Mouse (Mus musculus) myocyte (in vitro differentiated cells): ENCODE results near the gene Mical3. TPM values are rescaled to one million over a fixed set of nuclear protein-coding genes. Genes with fewer than 3 reads are reported as not detected.

Experiments used
- H3K27me3 ChIP-seq: one replicate; pipeline ENCODE4 v1.6.1; 2011; ENCODE audit not compliant: control insufficient read depth, insufficient read depth, insufficient read length
- H3K36me3 ChIP-seq: one replicate; pipeline ENCODE4 v1.6.1; 2011; ENCODE audit not compliant: control insufficient read depth, insufficient read depth
- H3K4me2 ChIP-seq: one replicate; pipeline ENCODE4 v1.6.1; 2011; ENCODE audit warnings: low read depth, control low read depth
- H3K4me3 ChIP-seq: one replicate; pipeline ENCODE4 v1.5.1; 2011; ENCODE audit warnings: mild to moderate bottlenecking, control low read depth, moderate library complexity
- H3K79me2 ChIP-seq: one replicate; pipeline ENCODE4 v1.6.1; 2011; ENCODE audit not compliant: control insufficient read depth, insufficient read depth
- H3ac ChIP-seq: one replicate; pipeline ENCODE4 v1.6.1; 2011; ENCODE audit not compliant: control insufficient read depth, insufficient read length
- CEBPB ChIP-seq: IDR thresholded peaks from 2 replicates; pipeline ENCODE4 v1.6.1; 2011; ENCODE audit warnings: mild to moderate bottlenecking, moderate library complexity; ENCODE audit not compliant: poor library complexity, insufficient read depth, severe bottlenecking
- E2F4 ChIP-seq: IDR thresholded peaks from one replicate; pipeline ENCODE4 v1.6.1; 2011; ENCODE audit warnings: mild to moderate bottlenecking, control low read depth, moderate library complexity; ENCODE audit not compliant: insufficient read depth
- MAX ChIP-seq: IDR thresholded peaks from one replicate; pipeline ENCODE4 v1.6.1; 2011; ENCODE audit warnings: low read depth, mild to moderate bottlenecking, control low read depth
- MYOD1 ChIP-seq, 3 experiments: IDR thresholded peaks; one replicate each; pipeline ENCODE4 v1.6.1; 2011; ENCODE audit warnings: control low read depth in 2 of 3, low read depth in 2 of 3, mild to moderate bottlenecking in 2 of 3, moderate library complexity in 1 of 3; ENCODE audit not compliant: insufficient read length in 2 of 3, control insufficient read depth in 1 of 3
- MYOG ChIP-seq, 3 experiments: IDR thresholded peaks; one replicate each; pipeline ENCODE4 v1.6.1; 2011; ENCODE audit warnings: control low read depth in 2 of 3, low read depth in 2 of 3, mild to moderate bottlenecking in 2 of 3; ENCODE audit not compliant: insufficient read length in 2 of 3, control insufficient read depth in 1 of 3, insufficient read depth in 1 of 3
- POLR2A ChIP-seq: IDR thresholded peaks from one replicate; pipeline ENCODE4 v1.6.1; 2011; ENCODE audit warnings: low read depth, mild to moderate bottlenecking, control low read depth, moderate library complexity; ENCODE audit not compliant: insufficient read length
- POLR2AphosphoS2 ChIP-seq: IDR thresholded peaks from one replicate; pipeline ENCODE4 v1.6.1; 2011; ENCODE audit warnings: low read depth, control low read depth; ENCODE audit not compliant: insufficient read length
- REST ChIP-seq: IDR thresholded peaks from one replicate; pipeline ENCODE4 v1.6.1; 2011; ENCODE audit warnings: mild to moderate bottlenecking, control low read depth, moderate library complexity; ENCODE audit not compliant: insufficient read depth, insufficient read length
- SRF ChIP-seq: IDR thresholded peaks from one replicate; pipeline ENCODE4 v1.6.1; 2011; ENCODE audit warnings: low read depth; ENCODE audit not compliant: control insufficient read depth, insufficient read length
- TCF12 ChIP-seq: IDR thresholded peaks from one replicate; pipeline ENCODE4 v1.6.1; 2011; ENCODE audit warnings: mild to moderate bottlenecking, control low read depth; ENCODE audit not compliant: poor library complexity, insufficient read depth, severe bottlenecking
- TCF3 ChIP-seq: IDR thresholded peaks from one replicate; pipeline ENCODE4 v1.6.1; 2011; ENCODE audit warnings: low read depth, control low read depth; ENCODE audit not compliant: insufficient read length
- USF1 ChIP-seq: IDR thresholded peaks from one replicate; pipeline ENCODE4 v1.6.1; 2011; ENCODE audit warnings: low read depth, mild to moderate bottlenecking, control low read depth, moderate library complexity
- polyA plus RNA-seq: library from polyadenylated mRNA; unstranded; fragments of >200 nt; fragmentation: generic; extraction: Trizol; gene quantifications from one replicate; pipeline ENCODE4 v1.2.1, GENCODE M21; 2012; ENCODE audit warnings: missing spikeins

Mical3 gene
- polyA plus RNA-seq, 1 experiment: 17.7 TPM

DNA sequence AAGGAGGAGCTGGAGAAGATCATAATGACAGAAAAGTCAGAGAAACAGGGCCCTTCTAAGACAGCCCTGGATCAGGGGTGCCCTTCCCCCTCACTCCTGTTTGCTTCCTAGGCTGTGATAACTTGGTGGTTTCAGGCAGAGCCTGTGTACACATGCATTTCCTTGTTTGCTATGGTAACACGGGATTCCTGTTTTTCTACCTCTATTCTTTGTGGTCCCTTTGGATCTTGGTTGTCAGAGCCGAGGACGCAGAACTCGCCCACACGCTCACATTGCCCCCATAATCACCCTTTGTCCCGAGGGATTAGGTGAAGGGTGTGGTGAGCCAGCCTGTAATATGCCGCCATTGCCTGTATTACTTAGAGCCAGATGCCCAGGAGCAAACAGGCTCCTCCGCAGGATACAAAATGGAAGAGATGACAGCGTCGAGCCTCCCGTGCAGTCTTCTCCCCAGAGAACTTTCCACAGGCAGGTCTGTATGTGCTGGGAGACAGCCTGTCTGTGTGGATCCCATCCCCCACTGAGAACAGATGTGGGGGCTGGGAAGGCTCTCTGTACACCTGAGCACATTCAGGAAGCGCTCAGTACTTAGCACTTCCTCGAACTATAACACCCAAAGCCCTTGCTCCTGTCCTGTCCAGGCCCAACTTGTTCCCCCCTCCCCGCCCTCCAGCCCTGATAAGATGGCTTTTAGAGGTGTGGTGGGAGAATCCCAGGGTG lies 45.4 kb upstream of the Mical3 start:
- H3K36me3 ChIP-seq: no peaks in the 10 kb centered on the region
- no peaks in the 10 kb centered on the region for H3K79me2 ChIP-seq
- TF ChIP-seq MYOD1 (IDR thresholded peaks at IDR 0.05; ENCODE audit: control insufficient read depth in 1 of 3, insufficient read length in 2 of 3, low read depth in 2 of 3): no peak
- TF ChIP-seq TCF12: no peak
- no peak for TF ChIP-seq POLR2A
- no peak for TF ChIP-seq POLR2AphosphoS2
- TF ChIP-seq CEBPB: no peak
- no peak for TF ChIP-seq USF1
- no peak for TF ChIP-seq TCF3
- TF ChIP-seq E2F4: no peak
- no peak for TF ChIP-seq MAX
- no peak for TF ChIP-seq MYOG (IDR thresholded peaks at IDR 0.05; ENCODE audit: control insufficient read depth in 1 of 3, insufficient read depth in 1 of 3, insufficient read length in 2 of 3, low read depth in 2 of 3)
- TF ChIP-seq REST: no peak
- no peak for TF ChIP-seq SRF
- H3K27me3 ChIP-seq: no peaks in the 10 kb centered on the region
- H3K4me2 ChIP-seq: no peak overlapping the region
- no peak overlapping the region for H3ac ChIP-seq
- H3K4me3 ChIP-seq: no peak overlapping the region

GRCm38 (mm10) chr6:121174761-121175160 lies 44.0 kb upstream of the Mical3 start:
- Histone ChIP-seq H3K79me2 (no peaks in the 10 kb centered on the region), H3K36me3 (no peaks in the 10 kb centered on the region), H3K4me3 (no peak overlapping the region), H3K4me2 (no peak overlapping the region), H3ac (no peak overlapping the region), H3K27me3 (no peaks in the 10 kb centered on the region)
- TF ChIP-seq MAX: no peak
- no peak for TF ChIP-seq POLR2A
- TF ChIP-seq TCF3: no peak
- no peak for TF ChIP-seq MYOD1 (IDR thresholded peaks at IDR 0.05; ENCODE audit: control insufficient read depth in 1 of 3, insufficient read length in 2 of 3, low read depth in 2 of 3)
- TF ChIP-seq REST: no peak
- TF ChIP-seq POLR2AphosphoS2: no peak
- no peak for TF ChIP-seq MYOG (IDR thresholded peaks at IDR 0.05; ENCODE audit: control insufficient read depth in 1 of 3, insufficient read depth in 1 of 3, insufficient read length in 2 of 3, low read depth in 2 of 3)
- no peak for TF ChIP-seq CEBPB
- TF ChIP-seq E2F4: no peak
- no peak for TF ChIP-seq USF1
- TF ChIP-seq SRF: no peak

- Histone ChIP-seq H3ac (no peak overlapping the region), H3K4me3 (no peak overlapping the region), H3K4me2 (peak overlapping the region; percentile 7), H3K27me3 (no peaks in the 10 kb centered on the region), H3K79me2 (no peaks in the 10 kb centered on the region), H3K36me3 (no peaks in the 10 kb centered on the region)
- no peak for TF ChIP-seq REST
- TF ChIP-seq SRF: peak; percentile 93
- no peak for TF ChIP-seq TCF12
- TF ChIP-seq POLR2A: no peak
These were observed 42.7 kb upstream of the Mical3 start for GRCm38 (mm10) chr6:121173471-121173870.

- Histone ChIP-seq H3K4me3 (no peak overlapping the region), H3K79me2 (no peaks in the 10 kb centered on the region), H3K36me3 (no peaks in the 10 kb centered on the region), H3ac (no peak overlapping the region), H3K4me2 (no peak overlapping the region), H3K27me3 (no peaks in the 10 kb centered on the region)
- TF ChIP-seq TCF3 (no peak), MAX (no peak), E2F4 (no peak), TCF12 (no peak), USF1 (no peak)
These were observed 40.3 kb upstream of the Mical3 start for GRCm38 (mm10) chr6:121171102-121171501.

- Histone ChIP-seq H3K79me2 (no peaks in the 10 kb centered on the region), H3K27me3 (no peaks in the 10 kb centered on the region), H3K36me3 (no peaks in the 10 kb centered on the region), H3K4me3 (no peak overlapping the region), H3K4me2 (no peak overlapping the region), H3ac (no peak overlapping the region)
- TF ChIP-seq POLR2A: no peak
- TF ChIP-seq POLR2AphosphoS2: no peak
- TF ChIP-seq TCF3: no peak
- no peak for TF ChIP-seq TCF12
- no peak for TF ChIP-seq REST
- TF ChIP-seq MAX: no peak
- no peak for TF ChIP-seq SRF
- TF ChIP-seq E2F4: no peak
- TF ChIP-seq MYOD1 (IDR thresholded peaks at IDR 0.05; ENCODE audit: control insufficient read depth in 1 of 3, insufficient read length in 2 of 3, low read depth in 2 of 3): no peak
- no peak for TF ChIP-seq CEBPB
- TF ChIP-seq USF1: no peak
- TF ChIP-seq MYOG (IDR thresholded peaks at IDR 0.05; ENCODE audit: control insufficient read depth in 1 of 3, insufficient read depth in 1 of 3, insufficient read length in 2 of 3, low read depth in 2 of 3): no peak
These were observed 36.7 kb upstream of the Mical3 start for GRCm38 (mm10) chr6:121167381-121167975.
